Mouse (Mus musculus) MEL (cell line): ENCODE measurements at regions not wholly inside any gene's neighbourhood (a gene's known extent, or its start where the extent isn't known, plus 50 kb on each side); places are given as distances from the start of the nearest gene placed in this dataset.

Experiments
- BHLHE40 ChIP-seq: IDR thresholded peaks from 2 replicates; pipeline ENCODE4 v1.6.1; 2012; ENCODE audit warnings: low read depth, mild to moderate bottlenecking, inconsistent platforms, low read length, improper control_type of control experiment, borderline replicate concordance
- CTCF ChIP-seq, 3 experiments: IDR thresholded peaks in 2 of 3; conservative IDR thresholded peaks in 1 of 3; 2 replicates each; pipeline ENCODE4 v1.5.1; 2011 to 2012; ENCODE audit warnings: low read length in 3 of 3, low read depth in 2 of 3, mild to moderate bottlenecking in 2 of 3, improper control_type of control experiment in 1 of 3, inconsistent platforms in 1 of 3, mixed read lengths in 1 of 3, moderate library complexity in 1 of 3; ENCODE audit not compliant: control insufficient read depth in 1 of 3, insufficient read depth in 1 of 3, poor library complexity in 1 of 3, severe bottlenecking in 1 of 3
- EP300 ChIP-seq, 2 experiments: IDR thresholded peaks; 2 replicates each; pipeline ENCODE4 v1.6.1; 2011; ENCODE audit warnings: improper control_type of control experiment in 2 of 2, low read length in 2 of 2, low read depth in 1 of 2, mild to moderate bottlenecking in 1 of 2
- GATA1 ChIP-seq: IDR thresholded peaks from 2 replicates; pipeline ENCODE4 v1.6.1; 2011; ENCODE audit warnings: low read depth, low read length, improper control_type of control experiment
- MXI1 ChIP-seq: IDR thresholded peaks from 2 replicates; pipeline ENCODE4 v1.6.1; 2011; ENCODE audit warnings: mild to moderate bottlenecking, low read depth, low read length, improper control_type of control experiment
- POLR2A ChIP-seq, 2 experiments: IDR thresholded peaks; 2 replicates each; pipeline ENCODE4 v1.6.1; 2011 to 2012; ENCODE audit warnings: low read length in 2 of 2, mild to moderate bottlenecking in 2 of 2, control low read depth in 1 of 2, improper control_type of control experiment in 1 of 2, low read depth in 1 of 2, moderate library complexity in 1 of 2; ENCODE audit not compliant: control insufficient read depth in 1 of 2, insufficient read depth in 1 of 2, poor library complexity in 1 of 2
- POLR2AphosphoS2 ChIP-seq: IDR thresholded peaks from 2 replicates; pipeline ENCODE4 v1.6.1; 2011; ENCODE audit warnings: low read length, improper control_type of control experiment
- TAL1 ChIP-seq: IDR thresholded peaks from 2 replicates; pipeline ENCODE4 v1.6.1; 2012; ENCODE audit warnings: mild to moderate bottlenecking, inconsistent platforms, low read length, moderate library complexity, mixed read lengths
- UBTF ChIP-seq: IDR thresholded peaks from 2 replicates; pipeline ENCODE4 v1.6.1; 2012; ENCODE audit warnings: low read depth, mild to moderate bottlenecking, inconsistent platforms, low read length, improper control_type of control experiment, moderate library complexity, borderline replicate concordance; ENCODE audit not compliant: insufficient read depth
- USF1 ChIP-seq: IDR thresholded peaks from 2 replicates; pipeline ENCODE4 v1.6.1; 2014; ENCODE audit warnings: low read depth, mild to moderate bottlenecking, inconsistent platforms, low read length, improper control_type of control experiment, moderate library complexity
- ZC3H11A ChIP-seq: IDR thresholded peaks from 2 replicates; pipeline ENCODE4 v1.6.1; 2012; ENCODE audit warnings: low read depth, mild to moderate bottlenecking, inconsistent platforms, low read length, improper control_type of control experiment
- ZKSCAN1 ChIP-seq: IDR thresholded peaks from 2 replicates; pipeline ENCODE4 v1.6.1; 2012; ENCODE audit warnings: low read depth, mild to moderate bottlenecking, inconsistent platforms, low read length, improper control_type of control experiment, moderate library complexity
- ZMIZ1 ChIP-seq: IDR thresholded peaks from 2 replicates; pipeline ENCODE4 v1.6.1; 2012; ENCODE audit warnings: low read depth, mild to moderate bottlenecking, inconsistent platforms, low read length, improper control_type of control experiment, moderate library complexity
- ZNF384 ChIP-seq: IDR thresholded peaks from 2 replicates; pipeline ENCODE4 v1.6.1; 2012; ENCODE audit warnings: low read depth, mild to moderate bottlenecking, inconsistent platforms, low read length, improper control_type of control experiment

GRCm38 (mm10) chr10:21798103-21798502 is 83.9 kb upstream of the Sgk1 start:
- TF ChIP-seq POLR2A (IDR thresholded peaks at IDR 0.05; ENCODE audit: control insufficient read depth in 1 of 2, insufficient read depth in 1 of 2, low read depth in 1 of 2, low read length in 2 of 2, poor library complexity in 1 of 2), result no peak
- no peak for TF ChIP-seq UBTF
- TF ChIP-seq ZKSCAN1, result no peak
- TF ChIP-seq BHLHE40, result no peak
- no peak for TF ChIP-seq ZMIZ1
- no peak for TF ChIP-seq EP300 (IDR thresholded peaks at IDR 0.05; ENCODE audit: low read depth in 1 of 2, low read length in 2 of 2)
- no peak for TF ChIP-seq ZC3H11A
- no peak for TF ChIP-seq MXI1
- TF ChIP-seq CTCF (IDR thresholded peaks at IDR 0.05 in 2 of 3, conservative IDR thresholded peaks at IDR 0.05 in 1 of 3; ENCODE audit: control insufficient read depth in 1 of 3, insufficient read depth in 1 of 3, low read depth in 2 of 3, low read length in 3 of 3, poor library complexity in 1 of 3, severe bottlenecking in 1 of 3), result no peak
- no peak for TF ChIP-seq USF1
- TF ChIP-seq TAL1, result no peak
- TF ChIP-seq ZNF384, result no peak
- TF ChIP-seq POLR2AphosphoS2, result no peak
- TF ChIP-seq GATA1, result no peak
